Mouse (Mus musculus): ENCODE measurements around the gene Cypt15. TPM values are rescaled to one million over a fixed set of nuclear protein-coding genes. Genes with fewer than 3 reads are reported as not detected.

Cypt15 gene
- polyA plus RNA-seq (2021; fragmentation: Nextera tagmentation): not detected in 2 replicates
- long read RNA-seq, experiment 1: 0 reads
- long read RNA-seq, experiment 2: 0 reads

GRCm38 (mm10) chrX:39345967-39346366, at the start of gene Cypt15:
Cypt15 (plus strand) TSS chrX:39346267.

Measured in layer of hippocampus, adult 6 months (tissue).